Mouse (Mus musculus): Measurements from ENCODE around the gene Fbxw4. TPM values are rescaled to one million over a fixed set of nuclear protein-coding genes. Genes with fewer than 3 reads are reported as not detected.
A peak's percentile ranks its signal among the peaks of the same experiment; 100 is the strongest.

Fbxw4 gene
- total RNA-seq, 2 experiments from 2014 or later, result 22.2 to 26.4 TPM

- no peak for ATAC-seq (replicated peaks; ENCODE audit: low FRiP score, poor library complexity, severe bottlenecking)
These were observed 75.1 kb downstream of the Fbxw4 start for GRCm38 (mm10) chr19:45584856-45585620.

GRCm38 (mm10) chr19:45583136-45583535 lies 77.0 kb downstream of the Fbxw4 start:
- ATAC-seq (replicated peaks; ENCODE audit: low FRiP score, poor library complexity, severe bottlenecking), result no peak

GRCm38 (mm10) chr19:45582161-45582560 lies 78.0 kb downstream of the Fbxw4 start:
- ATAC-seq (replicated peaks; ENCODE audit: low FRiP score, poor library complexity, severe bottlenecking), result no peak

DNA sequence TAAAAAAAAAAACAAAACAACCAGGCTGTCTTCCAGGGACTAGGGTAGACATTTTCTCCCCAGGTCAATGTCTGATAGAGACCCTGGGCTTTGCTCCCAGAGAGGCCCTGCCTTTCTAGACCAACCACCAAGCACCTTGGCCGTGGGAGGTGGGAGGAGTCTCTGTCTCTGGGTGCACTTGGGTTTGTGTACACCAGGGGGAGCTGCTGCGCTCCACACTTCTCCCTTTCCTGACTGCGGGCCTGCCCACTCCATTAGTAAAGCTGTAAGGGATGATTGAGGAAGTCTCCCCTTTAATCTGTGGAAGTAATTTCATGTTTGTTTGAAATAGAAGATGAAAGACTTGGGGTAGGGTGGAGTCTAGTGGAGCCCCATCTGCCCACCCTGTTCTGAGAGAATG lies 78.9 kb downstream of the Fbxw4 start:
- ATAC-seq (replicated peaks; ENCODE audit: low FRiP score, poor library complexity, severe bottlenecking), result peak; percentile 78

DNA sequence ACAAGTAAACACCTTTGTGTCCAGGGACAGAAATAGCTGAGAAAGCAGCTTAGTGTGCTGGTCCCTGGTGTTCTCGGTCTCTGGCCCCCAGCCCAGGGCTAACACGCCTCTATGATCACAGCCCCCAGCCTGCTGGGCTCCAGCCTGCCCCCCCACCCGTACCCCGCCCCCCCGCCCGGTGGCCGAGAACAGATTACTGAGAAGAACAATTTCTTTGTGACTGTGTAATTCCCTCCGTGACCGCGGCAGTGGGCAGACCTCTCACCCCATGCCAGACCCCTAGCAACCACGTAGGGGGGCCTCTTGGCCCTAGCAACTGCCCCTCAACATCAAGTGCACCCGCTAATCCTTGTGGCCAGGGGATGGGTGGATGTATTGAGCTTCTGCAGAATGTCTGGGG lies 79.9 kb downstream of the Fbxw4 start:
- no peak for ATAC-seq (replicated peaks; ENCODE audit: low FRiP score, poor library complexity, severe bottlenecking)

- ATAC-seq (replicated peaks; ENCODE audit: low FRiP score, poor library complexity, severe bottlenecking), result no peak
These were observed 80.7 kb downstream of the Fbxw4 start for GRCm38 (mm10) chr19:45579416-45579815.

DNA sequence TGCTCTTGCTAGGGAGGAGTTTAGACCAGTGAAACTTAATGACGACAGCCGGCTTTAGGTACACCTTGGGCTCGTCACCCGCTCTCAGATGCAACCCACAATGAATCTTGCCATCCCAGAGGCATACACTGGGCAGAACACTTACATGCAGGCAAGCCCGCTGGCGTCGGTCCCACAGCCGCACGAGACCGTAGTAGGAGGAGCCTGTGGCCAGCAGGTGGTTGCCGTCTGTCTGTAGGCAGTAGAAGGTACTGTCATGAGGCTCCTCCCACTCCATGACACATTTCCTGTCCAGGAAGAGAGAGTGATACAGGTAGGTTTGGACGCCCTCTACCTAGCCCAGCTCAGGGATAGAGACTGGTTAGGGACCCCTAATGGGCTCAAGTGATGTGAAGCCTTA lies 81.1 kb downstream of the Fbxw4 start:
- no peak for ATAC-seq (replicated peaks; ENCODE audit: low FRiP score, poor library complexity, severe bottlenecking)

DNA sequence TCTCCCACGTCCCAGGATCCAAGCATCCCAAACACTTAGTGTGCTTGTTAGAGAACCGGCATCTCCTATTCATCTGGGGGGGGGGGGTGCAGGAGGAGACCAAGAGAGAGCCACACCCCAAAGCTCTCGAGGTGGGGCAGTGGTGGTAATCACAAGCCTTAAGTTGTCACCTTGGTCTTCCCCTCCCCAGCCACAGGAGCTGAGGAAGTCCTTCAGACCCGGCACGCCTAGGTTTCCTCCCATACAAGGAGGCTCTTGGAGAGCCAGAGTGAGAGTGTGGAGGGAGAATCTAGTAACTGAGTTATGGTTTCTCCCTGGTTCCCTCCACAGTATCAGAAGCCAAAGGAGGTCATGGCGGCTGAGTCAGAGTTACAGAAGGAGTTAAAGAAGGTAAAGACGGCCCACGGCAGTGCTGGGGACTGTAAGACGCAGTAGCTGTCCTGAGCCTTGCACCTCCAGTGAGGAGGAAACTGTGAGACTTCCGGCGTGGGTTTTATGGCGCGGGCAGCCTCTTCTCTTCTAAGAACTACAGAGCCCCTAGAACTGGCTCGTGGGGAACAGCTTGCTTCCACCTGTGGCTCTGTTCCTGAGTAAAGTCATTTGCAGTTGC lies 82.9 kb downstream of the Fbxw4 start:
- ATAC-seq (replicated peaks; ENCODE audit: low FRiP score, poor library complexity, severe bottlenecking), result no peak

DNA sequence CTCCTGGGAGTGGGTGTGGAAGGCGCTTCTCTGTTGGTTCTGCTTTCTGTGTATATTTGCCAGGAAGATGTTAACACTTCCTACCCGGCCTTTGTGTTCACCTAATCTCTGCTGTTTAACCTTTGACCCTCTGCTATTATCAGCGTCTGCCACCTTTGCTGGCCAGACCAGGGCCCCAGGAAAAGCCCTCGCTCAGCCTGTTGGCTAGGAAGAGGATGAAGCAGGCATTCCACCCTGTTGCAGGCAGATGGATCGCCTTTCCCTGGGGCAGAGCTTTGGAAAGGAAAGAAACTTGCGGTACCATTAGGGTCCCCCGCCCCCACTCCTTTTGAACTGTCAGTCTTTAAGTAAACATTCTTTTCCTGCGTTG lies 84.5 kb downstream of the Fbxw4 start:
- no peak for ATAC-seq (replicated peaks; ENCODE audit: low FRiP score, poor library complexity, severe bottlenecking)

GRCm38 (mm10) chr19:45574941-45575631 lies 85.0 kb downstream of the Fbxw4 start:
- ATAC-seq (replicated peaks; ENCODE audit: low FRiP score, poor library complexity, severe bottlenecking), result no peak

GRCm38 (mm10) chr19:45574339-45574898 lies 85.7 kb downstream of the Fbxw4 start:
- no peak for ATAC-seq (replicated peaks; ENCODE audit: low FRiP score, poor library complexity, severe bottlenecking)

GRCm38 (mm10) chr19:45573861-45574267 lies 86.2 kb downstream of the Fbxw4 start:
- ATAC-seq (replicated peaks; ENCODE audit: low FRiP score, poor library complexity, severe bottlenecking), result peak; percentile 86

DNA sequence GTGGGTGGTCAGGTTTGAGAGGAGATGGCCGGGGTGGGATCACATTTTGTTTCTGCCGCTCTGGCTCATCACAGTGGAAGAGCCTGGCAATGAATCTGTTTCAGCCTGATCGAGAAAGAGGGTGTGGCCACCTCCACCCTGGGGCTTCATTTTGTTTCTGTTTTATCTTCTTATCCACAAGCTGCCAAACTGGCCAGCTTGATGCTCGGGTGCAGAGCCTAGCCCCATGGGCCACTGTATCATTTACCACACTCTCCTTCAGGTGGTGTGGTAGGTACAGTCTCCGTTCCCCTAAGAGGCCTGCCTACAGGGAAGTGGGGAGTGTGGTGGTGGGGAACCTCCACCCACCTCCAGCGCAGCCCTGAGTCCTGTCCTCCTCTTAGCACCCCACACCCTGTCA lies 87.1 kb downstream of the Fbxw4 start:
- ATAC-seq (replicated peaks; ENCODE audit: low FRiP score, poor library complexity, severe bottlenecking), result no peak

- no peak for ATAC-seq (replicated peaks; ENCODE audit: low FRiP score, poor library complexity, severe bottlenecking)
These were observed 92.7 kb downstream of the Fbxw4 start for GRCm38 (mm10) chr19:45567367-45567766.

GRCm38 (mm10) chr19:45565925-45566715 lies 94.0 kb downstream of the Fbxw4 start:
- ATAC-seq (replicated peaks; ENCODE audit: low FRiP score, poor library complexity, severe bottlenecking), result no peak

DNA sequence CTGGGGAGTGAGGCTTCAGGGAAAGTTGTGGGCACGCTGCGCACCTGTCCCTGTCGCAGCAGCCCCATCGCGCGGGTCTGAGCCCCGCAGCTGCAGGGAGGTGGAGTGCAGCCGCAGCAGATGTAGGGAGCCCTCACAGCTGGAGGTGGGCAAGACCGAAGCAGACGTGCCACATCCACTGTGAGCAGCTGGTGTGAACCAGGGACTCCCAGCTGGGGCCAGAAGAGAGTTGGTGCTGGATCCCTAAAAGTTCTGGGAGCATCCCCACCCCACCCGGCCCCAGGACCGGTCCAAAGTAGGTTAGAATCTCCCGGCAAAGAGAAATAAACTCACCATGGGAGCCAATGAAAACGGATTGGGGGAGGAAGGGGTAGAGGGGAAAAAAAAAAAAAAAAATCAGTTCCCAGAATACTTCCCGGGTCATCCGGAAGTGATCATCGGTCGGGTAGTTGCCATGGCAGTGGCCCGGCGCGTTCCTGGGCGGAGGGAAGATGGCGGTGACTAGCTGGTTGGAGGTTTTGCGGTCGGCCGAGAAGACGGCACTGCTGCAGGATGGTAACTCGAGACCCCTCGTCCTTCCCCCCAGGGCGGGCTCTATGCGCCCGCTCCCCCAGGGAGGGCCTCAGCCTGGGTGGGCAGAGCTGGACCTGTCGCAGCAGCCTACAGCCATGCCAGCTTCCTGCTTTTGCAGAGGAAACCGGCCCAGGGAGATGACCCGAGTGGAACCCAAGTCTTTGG lies 99.8 kb downstream of the Fbxw4 start, which contains the start of the genes Poll and Gm17018:
Gene Poll, minus strand, starts transcription at position 379 of the 738 bp plus-strand sequence.
Gene Gm17018, plus strand, starts transcription at position 463 of the 738 bp plus-strand sequence.
- peak; percentile 87 for ATAC-seq (replicated peaks; ENCODE audit: low FRiP score, poor library complexity, severe bottlenecking)

GRCm38 (mm10) chr19:45554136-45554535 lies 106.0 kb downstream of the Fbxw4 start:
- ATAC-seq (replicated peaks; ENCODE audit: low FRiP score, poor library complexity, severe bottlenecking), result no peak

GRCm38 (mm10) chr19:45552187-45552586 lies 107.9 kb downstream of the Fbxw4 start:
- no peak for ATAC-seq (replicated peaks; ENCODE audit: low FRiP score, poor library complexity, severe bottlenecking)

DNA sequence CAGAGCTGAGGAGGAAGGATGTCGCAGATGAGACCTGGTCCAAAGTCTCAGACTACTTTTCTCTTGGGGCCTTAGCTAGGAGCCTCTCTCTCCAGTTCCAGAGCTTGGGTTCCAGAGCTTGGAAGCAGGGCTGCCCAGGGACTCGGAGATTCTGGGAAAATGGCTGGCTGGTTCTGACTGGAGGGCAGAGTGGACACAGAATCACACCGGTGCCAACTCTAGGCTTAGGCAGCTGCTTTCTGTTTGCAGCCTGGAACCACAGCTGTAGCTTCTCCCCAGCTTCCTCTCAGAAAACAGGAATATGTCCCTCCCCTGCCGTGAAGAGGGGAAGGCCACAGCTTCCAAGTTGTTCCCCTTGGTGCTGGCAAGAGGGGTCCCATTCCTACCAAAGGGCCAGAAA lies 110.2 kb downstream of the Fbxw4 start:
- no peak for ATAC-seq (replicated peaks; ENCODE audit: low FRiP score, poor library complexity, severe bottlenecking)
